Mouse (Mus musculus) embryonic facial prominence, embryonic 13.5 days (tissue): Measurements from ENCODE around the gene Rasa4. TPM values are rescaled to one million over a fixed set of nuclear protein-coding genes. Genes with fewer than 3 reads are reported as not detected.

Source experiments
- ATAC-seq: fragments of 200-750 bp; cut with Nextera tagmentation; 2 replicates; pipeline ENCODE4 v1.8.0; 2017; ENCODE audit warnings: low read depth; ENCODE audit not compliant: insufficient number of reproducible peaks, insufficient read depth, low FRiP score, low TSS enrichment
- H3K27ac ChIP-seq: fragments of 300-500 bp; sonication (generic); 2 replicates; pipeline ENCODE4 v1.5.1; 2015; ENCODE audit warnings: moderate library complexity, mild to moderate bottlenecking, inconsistent platforms
- H3K27me3 ChIP-seq: fragments of 300-500 bp; sonication (generic); 2 replicates; pipeline ENCODE4 v1.6.1; 2015; ENCODE audit warnings: mild to moderate bottlenecking, inconsistent platforms
- H3K36me3 ChIP-seq: fragments of 300-500 bp; sonication (generic); 2 replicates; pipeline ENCODE4 v1.6.1; 2015; ENCODE audit warnings: mild to moderate bottlenecking, inconsistent platforms
- H3K4me1 ChIP-seq: fragments of 300-500 bp; sonication (generic); 2 replicates; pipeline ENCODE4 v1.6.1; 2015; ENCODE audit warnings: inconsistent platforms
- H3K4me2 ChIP-seq: fragments of 300-500 bp; sonication (generic); 2 replicates; pipeline ENCODE4 v1.6.1; 2015; ENCODE audit warnings: moderate library complexity, mild to moderate bottlenecking, inconsistent platforms
- H3K4me3 ChIP-seq: fragments of 300-500 bp; sonication (generic); 2 replicates; pipeline ENCODE4 v1.5.1; 2015; ENCODE audit warnings: mild to moderate bottlenecking, inconsistent platforms
- H3K9ac ChIP-seq: fragments of 300-500 bp; sonication (generic); 2 replicates; pipeline ENCODE4 v1.6.1; 2015; ENCODE audit warnings: mild to moderate bottlenecking, inconsistent platforms
- H3K9me3 ChIP-seq: fragments of 300-500 bp; sonication (generic); 2 replicates; pipeline ENCODE4 v1.6.1; 2016; ENCODE audit warnings: inconsistent platforms
- WGBS: fragments of 180-500 bp; shearing (Covaris S2); methylation state at CpG from one replicate; pipeline ENCODE4 v1.1.7; 2015; ENCODE audit warnings: mixed read lengths; 5-methylcytosine and 5-hydroxymethylcytosine counted together
- polyA plus RNA-seq: library from polyadenylated mRNA; unstranded; fragments of >200 nt; fragmentation: Nextera tagmentation; extraction: Ambion mirVana; gene quantifications from 2 replicates; pipeline ENCODE4 v1.2.1, GENCODE M21; 2015

Gene Rasa4
- polyA plus RNA-seq, 1 experiment from 2014 or later = 10.8 TPM

GRCm38 (mm10) chr5:136115891-136116783, 32.4 kb downstream of the Rasa4 start, which contains the start of gene Polr2j:
Polr2j (plus strand) TSS chr5:136116631.
- peak within 1 kb of the TSS; percentile 90 for H3K4me2 ChIP-seq
- peak within 1 kb of the TSS; percentile 96 for H3K4me3 ChIP-seq
- peak within 1 kb of the TSS; percentile 64; the same call in 1 of the 2 replicates for H3K27ac ChIP-seq
- H3K27me3 ChIP-seq = no peaks in the 10 kb centered on the region
- peak within 1 kb of the TSS; percentile 93 for H3K9ac ChIP-seq
- peaks cover 21% of the 10 kb centered on the region for H3K4me1 ChIP-seq
- H3K36me3 ChIP-seq = peaks cover 21% of the 10 kb centered on the region
- H3K9me3 ChIP-seq = no peaks in the 10 kb centered on the region
- peak; percentile 86 for ATAC-seq
- WGBS = 3% methylated on average over 42 of the region's 42 CpGs

GRCm38 (mm10) chr5:136116784-136117112, 33.0 kb downstream of the Rasa4 start:
- no peak for ATAC-seq
- H3K4me1 ChIP-seq = peaks cover 21% of the 10 kb centered on the region

GRCm38 (mm10) chr5:136122165-136122564, 38.4 kb downstream of the Rasa4 start:
- WGBS = 84% methylated on average over 10 of the region's 10 CpGs
- Histone ChIP-seq H3K9ac (no peak overlapping the region), H3K36me3 (peaks cover 78% of the 10 kb centered on the region), H3K4me3 (no peak overlapping the region), H3K4me2 (no peak overlapping the region), H3K27ac (no peak overlapping the region), H3K4me1 (peaks cover 12% of the 10 kb centered on the region), H3K9me3 (no peaks in the 10 kb centered on the region), H3K27me3 (no peaks in the 10 kb centered on the region)
- no peak for ATAC-seq

More at GRCm38 (mm10) chr5:136116784-136117112, 33.0 kb downstream of the Rasa4 start:
- Histone ChIP-seq H3K36me3 (peaks cover 27% of the 10 kb centered on the region), H3K27me3 (no peaks in the 10 kb centered on the region), H3K27ac (peak overlapping the region; percentile 64; the same call in 1 of the 2 replicates), H3K9me3 (no peaks in the 10 kb centered on the region), H3K4me3 (peak overlapping the region; percentile 96), H3K9ac (peak overlapping the region; percentile 93), H3K4me2 (peak overlapping the region; percentile 90)
- under 1% methylated on average over 22 of the region's 22 CpGs for WGBS

DNA sequence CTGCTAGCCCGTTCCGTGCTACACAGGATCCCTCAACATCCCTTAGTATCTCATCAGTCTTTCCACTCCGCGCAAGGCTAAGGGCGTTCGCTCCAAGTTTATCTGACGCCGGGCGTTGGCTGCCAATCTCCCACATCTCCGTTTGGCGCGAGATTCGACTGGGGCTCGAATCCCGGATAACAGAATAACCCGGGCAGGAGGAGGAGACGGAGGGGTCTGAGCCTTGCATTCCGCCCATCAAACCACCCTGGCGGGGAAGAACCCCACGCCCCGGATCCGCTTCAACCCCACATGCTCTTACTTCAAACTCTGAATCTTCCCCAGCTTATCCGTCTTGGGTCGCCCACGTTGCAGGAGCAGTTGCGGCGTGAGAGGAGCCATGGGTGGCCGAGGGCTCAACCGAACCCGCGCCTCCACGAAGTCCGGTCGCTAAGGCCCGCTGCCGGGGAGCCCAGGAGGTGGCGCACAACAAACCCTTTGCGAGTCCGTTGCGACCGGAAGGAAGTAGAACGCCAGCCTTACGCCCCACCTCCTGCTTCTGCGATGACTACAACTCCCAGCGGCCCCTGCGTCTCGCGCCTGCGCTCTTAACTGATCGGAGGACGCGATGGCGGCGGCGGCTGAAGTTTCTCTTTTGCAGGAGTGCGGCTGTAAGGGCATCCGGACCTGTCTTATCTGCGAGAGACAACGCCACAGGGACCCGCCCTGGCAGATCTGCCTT, 52.0 kb downstream of the Rasa4 start, which contains the start of the genes Lrwd1 and Alkbh4:
Gene Lrwd1, minus strand, starts transcription at position 504 of the 721 bp plus-strand sequence.
Gene Alkbh4, plus strand, starts transcription at position 576 of the 721 bp plus-strand sequence.
- Histone ChIP-seq H3K4me3 (peak within 1 kb of the TSS; percentile 79), H3K36me3 (peaks cover 60% of the 10 kb centered on the region)
- under 1% methylated on average over 60 of the region's 60 CpGs for WGBS

DNA sequence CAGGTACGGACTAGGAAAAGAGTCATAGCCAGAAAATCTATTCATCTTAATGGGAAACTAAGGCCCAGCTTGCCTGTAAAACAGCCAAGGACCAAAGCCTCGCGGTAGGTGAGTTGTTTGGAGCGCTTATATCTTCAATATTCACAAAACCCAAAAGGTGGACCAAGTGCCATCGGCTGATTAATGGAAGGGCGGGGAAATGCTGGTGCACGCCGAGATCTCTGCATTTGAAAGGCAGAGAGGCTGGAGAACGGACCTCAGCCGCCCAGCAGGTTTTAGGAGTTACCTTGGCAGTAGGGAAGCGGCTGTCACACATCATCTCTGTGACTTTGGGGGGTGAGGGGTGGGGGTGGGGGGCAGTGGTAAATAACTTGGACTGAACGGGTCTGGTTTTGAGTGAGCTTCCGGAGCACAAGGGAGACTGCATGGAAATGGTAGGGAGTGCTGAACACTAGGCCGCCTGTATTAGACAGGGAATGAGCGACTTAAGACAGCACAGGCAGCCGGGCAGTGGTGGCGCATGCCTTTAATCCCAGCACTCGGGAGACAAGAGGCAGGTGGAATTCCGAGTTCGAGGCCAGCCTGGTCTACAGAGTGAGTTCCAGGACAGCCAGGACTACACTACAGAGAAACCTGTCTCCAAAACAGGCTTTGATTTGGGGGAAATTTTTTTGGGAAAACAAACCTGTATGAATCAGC, 52.7 kb downstream of the Rasa4 start:
- H3K4me2 ChIP-seq = peak overlapping the region; percentile 68
- H3K4me3 ChIP-seq = peak overlapping the region; percentile 79
- WGBS = 5% methylated on average over 20 of the region's 20 CpGs
- ATAC-seq = no peak
- H3K9me3 ChIP-seq = no peaks in the 10 kb centered on the region
- peaks cover 60% of the 10 kb centered on the region for H3K36me3 ChIP-seq
- peak overlapping the region; percentile 88 for H3K9ac ChIP-seq
- no peaks in the 10 kb centered on the region for H3K27me3 ChIP-seq
- H3K4me1 ChIP-seq = peaks cover 22% of the 10 kb centered on the region
- peak overlapping the region; percentile 39 for H3K27ac ChIP-seq

More for the DNA sequence above, 52.0 kb downstream of the Rasa4 start, which contains the start of the genes Lrwd1 and Alkbh4:
- no peaks in the 10 kb centered on the region for H3K9me3 ChIP-seq
- no peaks in the 10 kb centered on the region for H3K27me3 ChIP-seq
- peak; percentile 86 for ATAC-seq
- peaks cover 22% of the 10 kb centered on the region for H3K4me1 ChIP-seq
- H3K9ac ChIP-seq = peak within 1 kb of the TSS; percentile 88
- H3K27ac ChIP-seq = peak within 1 kb of the TSS; percentile 39
- peak within 1 kb of the TSS; percentile 68 for H3K4me2 ChIP-seq

DNA sequence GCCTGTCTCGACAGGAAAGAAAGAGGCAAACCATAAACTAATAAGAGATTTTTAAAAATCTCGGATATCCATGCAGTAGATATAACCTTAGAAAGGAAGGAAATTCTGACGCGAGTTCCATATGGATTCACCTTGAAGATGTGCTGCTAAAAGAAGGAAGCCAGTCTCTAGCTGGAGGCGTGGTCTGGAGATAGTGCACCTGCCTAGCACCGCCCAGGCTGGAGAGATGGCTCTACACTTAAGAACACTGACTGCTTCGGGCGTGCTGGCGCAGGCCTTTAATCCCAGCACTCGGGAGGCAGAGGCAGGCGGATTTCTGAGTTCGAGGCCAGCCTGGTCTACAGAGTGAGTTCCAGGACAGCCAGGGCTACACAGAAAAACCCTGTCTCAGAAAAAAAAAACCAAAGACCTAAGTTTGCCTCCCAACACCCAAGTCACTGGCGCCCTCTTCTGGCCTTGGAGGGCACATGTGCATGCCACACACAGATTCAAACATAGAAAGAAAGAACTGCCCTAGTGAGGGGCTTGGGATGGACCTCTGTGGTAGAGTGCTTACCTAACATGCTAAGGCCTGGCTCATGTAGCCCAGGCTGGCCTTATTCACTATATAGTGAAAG, 54.0 kb downstream of the Rasa4 start:
- no peak overlapping the region for H3K9ac ChIP-seq
- H3K27ac ChIP-seq = no peak overlapping the region
- H3K27me3 ChIP-seq = no peaks in the 10 kb centered on the region
- no peak overlapping the region for H3K4me2 ChIP-seq
- no peak overlapping the region for H3K4me3 ChIP-seq
- peaks cover 60% of the 10 kb centered on the region for H3K36me3 ChIP-seq
- WGBS = 79% methylated on average over 13 of the region's 13 CpGs
- peaks cover 22% of the 10 kb centered on the region for H3K4me1 ChIP-seq
- no peaks in the 10 kb centered on the region for H3K9me3 ChIP-seq
- no peak for ATAC-seq

DNA sequence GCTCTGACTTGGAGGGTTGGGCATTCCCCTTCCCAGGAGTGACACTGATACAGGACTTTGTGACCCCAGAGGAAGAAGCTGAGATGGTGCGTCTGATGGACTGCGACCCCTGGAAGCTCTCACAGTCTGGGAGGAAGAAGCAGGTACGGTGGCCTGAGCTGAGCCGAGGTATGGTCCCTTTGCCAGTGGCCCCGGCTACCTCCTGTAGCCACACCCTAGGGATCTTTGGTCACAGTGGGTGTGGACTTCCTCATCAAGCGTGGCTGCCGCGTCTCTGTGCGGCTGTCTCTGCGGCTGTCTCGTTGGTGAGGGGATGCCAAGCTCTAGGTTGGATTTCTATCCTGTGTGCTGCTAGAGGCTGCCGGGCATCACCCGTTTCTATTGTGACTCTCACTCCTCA, 55.7 kb downstream of the Rasa4 start:
- Histone ChIP-seq H3K9ac (no peak overlapping the region), H3K4me3 (no peak overlapping the region), H3K9me3 (no peaks in the 10 kb centered on the region; the same call in 1 of the 2 replicates), H3K4me2 (no peak overlapping the region), H3K27ac (no peak overlapping the region), H3K36me3 (peaks cover 49% of the 10 kb centered on the region), H3K4me1 (peaks cover 21% of the 10 kb centered on the region), H3K27me3 (no peaks in the 10 kb centered on the region)
- ATAC-seq = no peak
- WGBS = 96% methylated on average over 13 of the region's 13 CpGs

DNA sequence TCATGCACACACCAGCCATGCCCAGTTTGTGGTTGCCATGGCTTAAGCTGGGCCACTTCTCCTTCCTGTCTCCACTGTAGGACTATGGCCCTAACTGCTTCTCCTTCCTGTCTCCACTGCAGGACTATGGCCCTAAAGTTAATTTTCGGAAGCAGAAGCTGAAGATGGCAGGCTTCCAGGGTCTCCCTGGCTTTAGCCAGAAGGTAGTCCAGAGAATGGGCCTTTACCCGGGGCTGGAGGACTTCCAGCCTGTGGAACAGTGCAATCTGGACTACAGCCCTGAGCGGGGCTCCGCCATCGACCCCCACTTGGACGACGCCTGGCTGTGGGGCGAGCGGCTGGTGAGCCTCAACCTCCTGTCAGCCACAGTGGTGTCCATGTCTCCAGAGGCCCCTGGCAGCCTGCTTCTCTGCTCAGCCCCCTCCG, 56.4 kb downstream of the Rasa4 start:
- Histone ChIP-seq H3K4me3 (no peak overlapping the region), H3K9me3 (no peaks in the 10 kb centered on the region; the same call in 1 of the 2 replicates), H3K27ac (no peak overlapping the region), H3K4me2 (no peak overlapping the region), H3K36me3 (peaks cover 49% of the 10 kb centered on the region), H3K4me1 (peaks cover 14% of the 10 kb centered on the region), H3K9ac (no peak overlapping the region), H3K27me3 (no peaks in the 10 kb centered on the region)
- ATAC-seq = no peak
- 94% methylated on average over 10 of the region's 10 CpGs for WGBS

- ATAC-seq = no peak
- H3K9ac ChIP-seq = no peak overlapping the region
- no peak overlapping the region for H3K4me3 ChIP-seq
- 81% methylated on average over 5 of the region's 5 CpGs for WGBS
- H3K36me3 ChIP-seq = peaks cover 49% of the 10 kb centered on the region
- H3K9me3 ChIP-seq = no peaks in the 10 kb centered on the region; the same call in 1 of the 2 replicates
- H3K27ac ChIP-seq = no peak overlapping the region
- no peaks in the 10 kb centered on the region; the same call in 1 of the 2 replicates for H3K4me1 ChIP-seq
- H3K27me3 ChIP-seq = no peaks in the 10 kb centered on the region
- no peak overlapping the region for H3K4me2 ChIP-seq
These were observed 59.0 kb downstream of the Rasa4 start for GRCm38 (mm10) chr5:136142746-136143145.

GRCm38 (mm10) chr5:136143161-136143755, 59.5 kb downstream of the Rasa4 start:
- Histone ChIP-seq H3K27ac (no peak overlapping the region), H3K9me3 (no peaks in the 10 kb centered on the region; the same call in 1 of the 2 replicates), H3K36me3 (peaks cover 44% of the 10 kb centered on the region), H3K27me3 (no peaks in the 10 kb centered on the region), H3K4me1 (no peaks in the 10 kb centered on the region), H3K9ac (no peak overlapping the region), H3K4me3 (no peak overlapping the region), H3K4me2 (no peak overlapping the region)
- WGBS = 86% methylated on average over 6 of the region's 6 CpGs
- ATAC-seq = no peak
